Mouse (Mus musculus) kidney, embryonic 16.5 days (tissue): ENCODE measurements at regions not wholly inside any gene's neighbourhood (a gene's known extent, or its start where the extent isn't known, plus 50 kb on each side); places are given as distances from the start of the nearest gene placed in this dataset.

ENCODE experiments used
- ATAC-seq: fragments of 200-750 bp; cut with Nextera tagmentation; 2 replicates; pipeline ENCODE4 v1.8.0; 2017; ENCODE audit warnings: moderate TSS enrichment; ENCODE audit not compliant: low FRiP score, low TSS enrichment
- H3K27ac ChIP-seq: fragments of 300-500 bp; sonication (generic); 2 replicates; pipeline ENCODE4 v1.5.1; 2014; ENCODE audit warnings: low read length
- H3K27me3 ChIP-seq: fragments of 300-500 bp; sonication (generic); 2 replicates; pipeline ENCODE4 v1.6.1; 2014; ENCODE audit warnings: low read length, control low read depth, mixed read lengths; ENCODE audit not compliant: insufficient read depth
- H3K36me3 ChIP-seq: fragments of 300-500 bp; sonication (generic); 2 replicates; pipeline ENCODE4 v1.6.1; 2014; ENCODE audit warnings: low read length, control low read depth, mixed read lengths; ENCODE audit not compliant: insufficient read depth
- H3K4me1 ChIP-seq: fragments of 300-500 bp; sonication (generic); 2 replicates; pipeline ENCODE4 v1.6.1; 2014; ENCODE audit warnings: low read length, control low read depth, mixed read lengths; ENCODE audit not compliant: insufficient read depth
- H3K4me2 ChIP-seq: fragments of 300-500 bp; sonication (generic); replicated peaks from 2 replicates; pipeline ENCODE4 v1.6.1; 2014; ENCODE audit warnings: low read depth, low read length
- H3K4me3 ChIP-seq: fragments of 300-500 bp; sonication (generic); 2 replicates; pipeline ENCODE4 v1.5.1; 2014; ENCODE audit warnings: mild to moderate bottlenecking, low read length
- H3K9ac ChIP-seq: fragments of 300-500 bp; sonication (generic); replicated peaks from 2 replicates; pipeline ENCODE4 v1.6.1; 2014; ENCODE audit warnings: low read length
- H3K9me3 ChIP-seq: fragments of 300-500 bp; sonication (generic); 2 replicates; pipeline ENCODE4 v1.6.1; 2016; ENCODE audit warnings: low read length, control low read depth
- WGBS: fragments of 180-500 bp; shearing (Covaris S2); extraction: QIAGEN DNeasy Blood & Tissue Kit; methylation state at CpG from one replicate; pipeline ENCODE4 v1.1.7; 2014; 5-methylcytosine and 5-hydroxymethylcytosine counted together

DNA sequence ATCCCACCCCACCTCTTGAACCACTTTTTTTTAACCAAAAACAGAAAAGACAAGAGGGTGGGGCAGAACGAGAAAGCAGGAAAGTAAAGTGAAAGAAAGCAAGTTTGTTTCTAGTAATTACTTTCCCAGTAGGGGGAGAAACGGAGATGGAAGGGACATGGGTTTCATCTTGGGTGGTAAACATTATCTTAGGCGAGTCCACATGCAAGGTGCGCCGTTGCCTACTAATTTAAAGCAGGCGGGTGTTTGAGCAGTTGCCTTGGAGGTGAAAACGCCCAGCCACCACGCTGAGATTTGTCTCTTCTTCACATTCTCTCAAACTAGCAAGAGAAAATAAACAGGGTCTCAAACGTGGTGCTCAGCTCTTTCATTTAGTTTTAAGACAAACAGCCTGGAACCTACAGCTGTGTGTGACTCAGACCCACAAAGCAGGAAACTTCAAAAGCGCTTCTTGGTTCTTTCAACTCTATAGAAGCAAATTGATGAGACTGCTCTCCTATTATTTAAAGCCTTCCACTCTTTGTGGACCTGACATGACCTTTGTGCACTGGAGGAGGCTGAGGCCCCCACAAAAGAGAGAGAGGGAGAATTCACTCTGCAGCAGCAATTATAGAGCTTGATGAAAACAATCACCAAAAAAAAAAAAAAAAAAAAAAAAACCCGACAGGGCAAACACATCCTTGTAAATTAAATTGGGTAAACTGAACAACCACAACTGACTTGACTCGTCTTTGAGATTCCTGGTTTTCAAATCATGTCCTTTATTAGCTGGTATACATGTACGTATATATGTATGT, 296.6 kb downstream of the Arl4a start:
- no peaks in the 10 kb centered on the region for H3K36me3 ChIP-seq
- H3K27me3 ChIP-seq = no peaks in the 10 kb centered on the region
- H3K4me1 ChIP-seq = no peaks in the 10 kb centered on the region
- no peak overlapping the region for H3K4me2 ChIP-seq
- 33% methylated on average over 13 of the region's 13 CpGs for WGBS
- H3K9me3 ChIP-seq = no peaks in the 10 kb centered on the region
- no peak for ATAC-seq
- no peak overlapping the region for H3K4me3 ChIP-seq
- H3K27ac ChIP-seq = no peak overlapping the region
- no peak overlapping the region for H3K9ac ChIP-seq

DNA sequence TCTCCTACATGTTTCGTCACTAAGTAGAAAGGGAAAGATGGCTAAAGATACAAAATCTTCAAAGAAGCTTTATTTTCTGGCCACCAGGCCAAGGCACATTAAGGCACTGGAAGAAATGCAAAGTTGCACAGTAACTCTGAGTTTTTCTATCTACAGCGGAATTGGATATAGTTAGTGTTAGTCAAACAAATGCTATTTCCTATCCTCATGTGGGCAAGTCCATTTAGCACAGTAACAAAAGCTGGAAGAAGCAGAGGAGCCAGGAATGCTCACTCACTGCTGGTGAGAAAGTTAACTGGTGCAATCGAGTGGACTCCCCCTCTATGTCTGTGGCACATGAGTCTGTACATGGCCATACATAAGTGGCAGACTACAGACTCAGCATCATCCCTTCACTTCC, 300.9 kb downstream of the Arl4a start:
- Histone ChIP-seq H3K36me3 (no peaks in the 10 kb centered on the region), H3K27ac (no peak overlapping the region), H3K4me1 (no peaks in the 10 kb centered on the region), H3K4me2 (no peak overlapping the region), H3K27me3 (no peaks in the 10 kb centered on the region), H3K9ac (no peak overlapping the region), H3K9me3 (no peaks in the 10 kb centered on the region), H3K4me3 (no peak overlapping the region)
- no peak for ATAC-seq
- 80% methylated on average over 3 of the region's 3 CpGs for WGBS

DNA sequence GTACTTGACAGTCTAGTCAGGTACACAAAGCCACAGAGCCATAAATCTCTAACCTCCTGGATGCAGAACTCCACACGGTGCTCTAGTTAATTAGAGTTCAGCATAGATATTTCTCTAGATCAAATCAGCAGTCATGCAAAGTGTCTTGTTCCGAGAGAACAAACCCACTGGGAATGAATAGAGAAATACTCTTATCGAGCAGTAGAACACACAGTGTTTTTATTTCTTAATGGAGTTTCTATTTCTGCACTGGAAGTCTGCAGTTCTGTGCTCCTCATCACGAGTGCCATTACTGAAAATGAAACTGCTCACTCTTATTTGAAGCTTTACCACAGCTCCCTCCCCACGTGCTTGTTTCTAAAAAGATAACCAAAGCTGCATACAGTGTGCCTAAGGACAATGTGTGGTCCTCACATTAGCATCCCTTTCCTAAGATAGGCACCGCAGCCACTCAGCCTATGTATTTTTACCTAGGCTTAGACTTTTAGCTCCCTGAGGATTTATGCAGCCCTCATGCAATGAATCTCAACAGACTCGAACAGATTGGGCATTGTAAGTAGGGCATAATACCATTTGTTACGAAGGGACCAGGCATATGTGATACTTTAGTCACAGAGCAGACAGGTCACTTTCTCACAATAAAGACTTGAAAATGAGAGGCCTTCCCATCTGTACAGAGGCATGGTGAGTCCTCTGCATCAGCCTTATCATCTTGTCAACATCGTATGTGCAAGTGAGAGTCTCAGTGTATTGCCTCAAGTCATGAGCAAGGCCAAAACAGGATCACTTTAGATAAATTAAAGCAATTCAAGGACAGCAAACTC, 301.5 kb downstream of the Arl4a start:
- Histone ChIP-seq H3K9ac (no peak overlapping the region), H3K4me1 (no peaks in the 10 kb centered on the region), H3K4me3 (no peak overlapping the region), H3K27me3 (no peaks in the 10 kb centered on the region), H3K4me2 (no peak overlapping the region), H3K9me3 (no peaks in the 10 kb centered on the region), H3K27ac (no peak overlapping the region), H3K36me3 (no peaks in the 10 kb centered on the region)
- no peak for ATAC-seq
- WGBS = 62% methylated on average over 9 of the region's 9 CpGs

DNA sequence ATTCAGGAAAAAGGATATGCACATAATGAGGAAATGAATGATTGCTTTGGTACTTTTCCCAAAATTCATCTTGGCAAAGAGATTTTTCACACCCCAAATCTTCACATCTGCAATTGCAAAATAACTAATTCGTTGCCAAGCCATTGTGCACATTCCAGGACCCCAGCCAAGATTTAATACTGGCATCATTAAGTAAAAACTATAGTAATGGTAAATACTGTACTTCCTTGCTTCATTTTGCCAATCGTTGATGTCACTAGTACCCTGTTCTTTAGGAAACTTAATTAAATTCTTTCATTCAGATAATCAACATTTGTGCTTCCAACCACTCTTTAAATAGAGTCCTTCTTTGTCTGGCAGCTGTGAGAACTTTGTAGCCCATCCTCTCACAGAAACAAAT, 303.6 kb downstream of the Arl4a start:
- Histone ChIP-seq H3K27ac (no peak overlapping the region), H3K27me3 (no peaks in the 10 kb centered on the region), H3K9ac (no peak overlapping the region), H3K36me3 (no peaks in the 10 kb centered on the region), H3K4me2 (no peak overlapping the region), H3K4me3 (no peak overlapping the region), H3K4me1 (no peaks in the 10 kb centered on the region), H3K9me3 (no peaks in the 10 kb centered on the region)
- WGBS = 74% methylated on average over 2 of the region's 2 CpGs
- ATAC-seq = no peak

DNA sequence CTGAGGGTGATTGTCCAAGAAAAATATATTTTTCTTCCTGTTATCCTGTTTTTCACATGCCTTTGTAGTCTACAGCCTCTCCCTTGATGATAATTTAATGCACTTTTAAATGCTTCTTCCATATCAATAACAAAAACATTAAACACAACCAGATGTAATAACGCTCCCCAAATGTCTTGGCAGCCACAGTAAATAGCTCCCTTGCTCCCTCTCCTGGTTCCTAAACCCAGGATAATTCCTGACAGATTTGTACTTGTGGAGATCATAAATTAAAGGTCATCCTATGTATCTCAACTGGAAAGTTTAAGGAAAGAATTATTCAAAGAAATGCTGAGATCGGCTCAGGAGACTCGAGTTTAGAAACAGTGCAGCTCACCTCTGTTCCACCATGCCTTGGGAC, 306.6 kb downstream of the Arl4a start:
- H3K4me2 ChIP-seq = no peak overlapping the region
- no peaks in the 10 kb centered on the region for H3K9me3 ChIP-seq
- WGBS = 58% methylated on average over 3 of the region's 3 CpGs
- no peak overlapping the region for H3K9ac ChIP-seq
- H3K4me1 ChIP-seq = no peaks in the 10 kb centered on the region
- no peak overlapping the region for H3K4me3 ChIP-seq
- no peak for ATAC-seq
- no peaks in the 10 kb centered on the region for H3K27me3 ChIP-seq
- no peaks in the 10 kb centered on the region for H3K36me3 ChIP-seq
- H3K27ac ChIP-seq = no peak overlapping the region

DNA sequence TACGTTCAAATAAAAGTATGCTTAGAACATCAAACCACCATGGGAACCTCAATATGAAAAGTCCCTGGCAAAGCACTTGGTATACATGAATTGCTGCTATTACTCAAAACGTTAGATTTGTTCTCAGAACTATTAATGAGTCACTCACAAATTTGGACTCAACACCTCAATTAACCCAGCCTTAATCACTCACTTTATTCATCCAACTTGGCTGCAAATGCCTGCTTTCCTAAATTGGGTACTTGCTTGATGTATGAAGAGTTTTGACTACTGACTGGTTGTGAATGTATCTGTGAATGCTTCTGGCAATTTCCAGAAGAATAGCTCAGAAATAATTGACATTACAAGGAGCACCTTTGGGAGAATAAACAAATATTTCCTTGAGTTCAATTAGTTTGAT, 308.6 kb downstream of the Arl4a start:
- H3K27me3 ChIP-seq = no peaks in the 10 kb centered on the region
- ATAC-seq = no peak
- H3K4me2 ChIP-seq = no peak overlapping the region
- 78% methylated on average over 2 of the region's 2 CpGs for WGBS
- H3K36me3 ChIP-seq = no peaks in the 10 kb centered on the region
- H3K27ac ChIP-seq = no peak overlapping the region
- no peaks in the 10 kb centered on the region for H3K9me3 ChIP-seq
- no peak overlapping the region for H3K9ac ChIP-seq
- H3K4me3 ChIP-seq = no peak overlapping the region
- no peaks in the 10 kb centered on the region for H3K4me1 ChIP-seq

GRCm38 (mm10) chr12:39724172-39724571, 313.7 kb downstream of the Arl4a start:
- Histone ChIP-seq H3K9ac (no peak overlapping the region), H3K4me3 (no peak overlapping the region), H3K4me1 (no peaks in the 10 kb centered on the region), H3K27ac (no peak overlapping the region), H3K9me3 (no peaks in the 10 kb centered on the region), H3K4me2 (no peak overlapping the region), H3K27me3 (no peaks in the 10 kb centered on the region), H3K36me3 (no peaks in the 10 kb centered on the region)
- 94% methylated on average over 2 of the region's 2 CpGs for WGBS
- no peak for ATAC-seq

GRCm38 (mm10) chr12:39715120-39715519, 322.7 kb downstream of the Arl4a start:
- no peak for ATAC-seq
- H3K36me3 ChIP-seq = no peaks in the 10 kb centered on the region
- no peak overlapping the region for H3K4me3 ChIP-seq
- H3K27me3 ChIP-seq = no peaks in the 10 kb centered on the region
- H3K9me3 ChIP-seq = no peaks in the 10 kb centered on the region
- H3K4me2 ChIP-seq = no peak overlapping the region
- no peaks in the 10 kb centered on the region for H3K4me1 ChIP-seq
- 58% methylated on average over 4 of the region's 4 CpGs for WGBS
- no peak overlapping the region for H3K9ac ChIP-seq
- no peak overlapping the region for H3K27ac ChIP-seq

- no peaks in the 10 kb centered on the region for H3K36me3 ChIP-seq
- 81% methylated on average over 2 of the region's 2 CpGs for WGBS
- H3K4me2 ChIP-seq = no peak overlapping the region
- H3K9me3 ChIP-seq = no peaks in the 10 kb centered on the region
- H3K4me1 ChIP-seq = no peaks in the 10 kb centered on the region
- H3K27ac ChIP-seq = no peak overlapping the region
- no peak overlapping the region for H3K9ac ChIP-seq
- no peak for ATAC-seq
- H3K27me3 ChIP-seq = no peaks in the 10 kb centered on the region
- no peak overlapping the region for H3K4me3 ChIP-seq
These were observed 323.5 kb downstream of the Arl4a start for GRCm38 (mm10) chr12:39714169-39714794.

DNA sequence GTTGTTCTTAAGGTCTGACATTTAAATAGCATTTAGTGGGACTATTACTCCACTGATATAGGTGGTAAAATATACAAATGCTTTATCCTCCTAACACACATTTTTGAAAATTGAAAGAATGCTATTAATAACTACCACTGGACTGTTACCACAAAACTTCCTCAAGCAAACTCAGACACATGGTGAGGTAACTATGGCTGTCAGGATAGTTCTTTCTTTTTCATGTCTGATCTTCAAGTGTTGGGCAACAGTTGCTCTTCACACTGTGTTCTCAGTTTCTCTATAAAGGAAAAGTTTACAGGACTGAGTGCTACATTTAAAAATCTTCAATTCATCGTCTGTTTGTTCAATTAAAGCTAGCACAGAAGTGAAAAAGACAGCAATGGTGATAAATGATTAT, 326.0 kb downstream of the Arl4a start:
- Histone ChIP-seq H3K4me2 (no peak overlapping the region), H3K9me3 (no peaks in the 10 kb centered on the region), H3K4me1 (no peaks in the 10 kb centered on the region), H3K36me3 (no peaks in the 10 kb centered on the region), H3K27ac (no peak overlapping the region), H3K9ac (no peak overlapping the region), H3K4me3 (no peak overlapping the region), H3K27me3 (no peaks in the 10 kb centered on the region)
- WGBS = 71% methylated on average over 1 of the region's 1 CpGs
- no peak for ATAC-seq
